Mouse (Mus musculus): ENCODE measurements around the gene Zfhx2. TPM values are rescaled to one million over a fixed set of nuclear protein-coding genes. Genes with fewer than 3 reads are reported as not detected.

Gene Zfhx2
- polyA plus RNA-seq, 1 experiment = 7.1 TPM

DNA sequence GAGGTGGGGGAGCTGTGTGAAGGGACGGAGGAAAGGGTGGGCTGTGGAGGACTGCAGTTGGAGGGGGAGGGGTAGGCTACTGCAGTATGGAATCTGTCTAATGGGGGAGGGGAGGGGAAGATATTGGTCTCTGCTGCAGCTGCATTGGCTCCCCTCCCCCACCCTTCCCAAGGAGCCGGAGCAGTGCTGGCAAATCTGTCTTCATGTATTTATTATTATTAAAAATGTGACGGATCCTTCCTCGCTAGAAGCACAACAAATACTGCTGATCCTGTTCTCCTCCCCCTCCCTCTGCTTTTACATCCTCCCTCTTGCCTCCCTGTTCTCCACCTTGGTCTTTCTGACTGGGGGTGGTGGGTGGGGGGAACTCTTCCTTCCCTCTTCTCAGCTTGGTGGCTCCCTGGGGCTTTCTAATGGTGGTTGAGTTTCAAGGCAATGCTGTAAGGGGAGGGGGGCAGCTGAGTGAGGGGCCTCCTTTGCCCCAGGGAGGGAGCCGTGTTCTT is 63.7 kb downstream of the Zfhx2 start:
- Histone ChIP-seq H3K4me3 (ENCODE audit: insufficient read depth, low read length) (no peak overlapping the region), H3K27ac (ENCODE audit: insufficient read depth, low read depth, low read length) (no peak overlapping the region), H3K4me1 (ENCODE audit: control insufficient read depth, insufficient read depth, low read length) (no peaks in the 10 kb centered on the region)
- TF ChIP-seq CTCF (IDR thresholded peaks at IDR 0.05; ENCODE audit: low read depth, low read length) (no peak), POLR2A (IDR thresholded peaks at IDR 0.05; ENCODE audit: borderline replicate concordance, low read depth, low read length) (no peak)

DNA sequence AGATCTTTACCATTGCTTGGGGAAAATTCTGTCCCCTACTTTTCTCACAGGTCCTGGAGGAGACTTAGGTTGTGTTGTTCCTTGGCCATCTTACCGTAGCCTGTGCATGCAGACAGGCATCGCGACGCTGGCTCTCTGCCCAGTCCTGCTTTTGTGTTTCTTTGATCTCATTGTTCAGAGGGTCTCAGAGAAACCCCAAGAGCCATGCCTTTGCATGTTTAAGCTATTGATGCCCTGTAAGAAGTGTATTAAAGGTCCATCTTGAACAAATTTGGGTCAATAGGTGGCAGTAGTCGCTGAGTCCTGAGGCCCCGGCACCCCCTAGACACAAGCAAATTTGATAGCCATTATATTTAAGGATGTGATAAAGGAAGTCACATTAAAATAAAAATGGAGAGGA is 64.5 kb downstream of the Zfhx2 start:
- Histone ChIP-seq H3K27ac (ENCODE audit: insufficient read depth, low read depth, low read length) (no peak overlapping the region), H3K4me1 (ENCODE audit: control insufficient read depth, insufficient read depth, low read length) (no peaks in the 10 kb centered on the region), H3K4me3 (ENCODE audit: insufficient read depth, low read length) (no peak overlapping the region)
- TF ChIP-seq CTCF (IDR thresholded peaks at IDR 0.05; ENCODE audit: low read depth, low read length) (peak; percentile 36; the same call in 1 of the 2 replicates), POLR2A (IDR thresholded peaks at IDR 0.05; ENCODE audit: borderline replicate concordance, low read depth, low read length) (no peak)

DNA sequence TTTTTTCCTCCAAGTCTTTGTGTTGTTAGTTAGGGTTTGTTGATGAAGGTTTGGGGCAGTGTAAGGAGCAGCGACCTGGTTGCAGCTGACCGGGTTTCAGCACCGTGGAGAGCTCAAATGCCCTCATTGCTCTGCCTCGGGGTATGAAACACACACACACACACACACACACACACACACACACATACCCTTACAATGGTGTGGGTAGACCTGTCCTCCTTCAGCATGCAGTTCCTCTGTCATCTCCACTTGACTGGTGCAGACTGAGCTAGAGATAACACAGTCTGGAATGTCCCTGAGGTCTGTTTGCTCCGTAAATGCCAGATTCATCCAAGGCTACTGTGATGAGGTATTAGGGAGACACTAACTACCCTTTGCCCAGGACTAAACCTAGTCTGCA is 64.9 kb downstream of the Zfhx2 start:
- Histone ChIP-seq H3K27ac (ENCODE audit: insufficient read depth, low read depth, low read length) (no peak overlapping the region), H3K4me3 (ENCODE audit: insufficient read depth, low read length) (no peak overlapping the region), H3K4me1 (ENCODE audit: control insufficient read depth, insufficient read depth, low read length) (no peaks in the 10 kb centered on the region)
- TF ChIP-seq CTCF (IDR thresholded peaks at IDR 0.05; ENCODE audit: low read depth, low read length) (no peak), POLR2A (IDR thresholded peaks at IDR 0.05; ENCODE audit: borderline replicate concordance, low read depth, low read length) (no peak)

DNA sequence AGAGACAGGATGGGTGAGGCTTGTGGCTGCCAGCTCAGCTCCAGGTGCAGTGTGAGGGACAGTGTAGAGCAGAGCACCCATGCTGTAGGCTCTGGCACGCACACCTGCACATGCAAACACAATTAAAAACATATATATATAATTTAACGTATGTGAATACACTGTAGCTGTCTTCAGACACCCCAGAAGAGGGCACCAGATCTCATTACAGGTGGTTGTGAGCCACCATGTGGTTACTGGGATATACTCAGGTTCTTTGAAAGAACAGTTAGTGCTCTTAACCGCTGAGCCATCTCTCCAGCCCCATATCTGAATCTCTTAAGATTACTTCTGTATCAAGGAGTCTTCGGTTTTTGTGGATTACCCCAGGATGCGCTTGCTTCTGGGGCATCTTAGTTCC is 66.6 kb downstream of the Zfhx2 start:
- no peaks in the 10 kb centered on the region for H3K4me1 ChIP-seq (ENCODE audit: control insufficient read depth, insufficient read depth, low read length)
- H3K27ac ChIP-seq (ENCODE audit: insufficient read depth, low read depth, low read length) = no peak overlapping the region
- H3K4me3 ChIP-seq (ENCODE audit: insufficient read depth, low read length) = no peak overlapping the region
- no peak for TF ChIP-seq POLR2A (IDR thresholded peaks at IDR 0.05; ENCODE audit: borderline replicate concordance, low read depth, low read length)
- no peak for TF ChIP-seq CTCF (IDR thresholded peaks at IDR 0.05; ENCODE audit: low read depth, low read length)

DNA sequence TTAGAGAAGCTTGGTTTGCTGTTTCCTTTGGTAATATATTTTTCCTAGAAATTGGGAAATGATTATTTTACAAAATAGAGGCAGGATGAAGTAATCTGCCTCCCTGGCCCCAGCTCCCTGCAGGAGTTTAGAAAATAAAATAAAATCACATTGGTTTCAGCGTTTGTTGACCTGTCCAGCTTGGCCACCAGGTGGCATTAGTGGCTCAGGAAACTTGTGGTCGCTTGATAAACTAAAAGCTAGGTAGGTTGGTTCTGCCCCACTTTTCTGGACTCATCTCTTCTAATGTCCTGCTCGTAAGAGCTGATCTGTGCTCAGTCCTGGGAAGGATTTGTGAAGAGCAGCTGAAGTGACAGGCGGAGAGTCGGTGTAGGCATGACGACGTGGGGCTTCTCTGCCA is 67.9 kb downstream of the Zfhx2 start:
- H3K27ac ChIP-seq (ENCODE audit: insufficient read depth, low read depth, low read length) = no peak overlapping the region

DNA sequence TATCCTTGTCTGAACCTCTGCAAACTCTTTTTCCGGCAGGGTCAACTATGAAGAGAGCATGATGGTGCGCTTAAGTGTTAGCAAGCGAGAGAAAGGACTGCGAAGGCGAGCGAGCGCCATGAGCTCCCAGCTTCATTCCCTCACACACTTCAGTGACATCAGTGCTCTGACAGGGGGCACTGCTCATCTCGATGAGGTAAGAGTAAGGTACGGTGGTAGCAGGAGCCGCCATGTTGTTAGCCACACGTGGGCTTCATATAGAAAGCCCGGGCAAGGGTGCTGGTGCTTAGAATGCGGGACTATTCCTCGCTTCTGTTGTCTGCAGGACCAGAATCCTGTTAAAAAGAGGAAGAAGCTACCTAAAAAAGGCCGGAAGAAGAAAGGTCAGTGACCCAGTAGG is 69.1 kb downstream of the Zfhx2 start:
- Histone ChIP-seq H3K4me3 (ENCODE audit: insufficient read depth, low read length) (no peak overlapping the region), H3K27ac (ENCODE audit: insufficient read depth, low read depth, low read length) (no peak overlapping the region), H3K4me1 (ENCODE audit: control insufficient read depth, insufficient read depth, low read length) (no peaks in the 10 kb centered on the region)
- no peak for TF ChIP-seq CTCF (IDR thresholded peaks at IDR 0.05; ENCODE audit: low read depth, low read length)
- no peak for TF ChIP-seq POLR2A (IDR thresholded peaks at IDR 0.05; ENCODE audit: borderline replicate concordance, low read depth, low read length)

More for the DNA sequence above, 67.9 kb downstream of the Zfhx2 start:
- TF ChIP-seq POLR2A (IDR thresholded peaks at IDR 0.05; ENCODE audit: borderline replicate concordance, low read depth, low read length) = no peak
- peak; percentile 63 for TF ChIP-seq CTCF (IDR thresholded peaks at IDR 0.05; ENCODE audit: low read depth, low read length)
- no peaks in the 10 kb centered on the region for H3K4me1 ChIP-seq (ENCODE audit: control insufficient read depth, insufficient read depth, low read length)
- no peak overlapping the region for H3K4me3 ChIP-seq (ENCODE audit: insufficient read depth, low read length)

DNA sequence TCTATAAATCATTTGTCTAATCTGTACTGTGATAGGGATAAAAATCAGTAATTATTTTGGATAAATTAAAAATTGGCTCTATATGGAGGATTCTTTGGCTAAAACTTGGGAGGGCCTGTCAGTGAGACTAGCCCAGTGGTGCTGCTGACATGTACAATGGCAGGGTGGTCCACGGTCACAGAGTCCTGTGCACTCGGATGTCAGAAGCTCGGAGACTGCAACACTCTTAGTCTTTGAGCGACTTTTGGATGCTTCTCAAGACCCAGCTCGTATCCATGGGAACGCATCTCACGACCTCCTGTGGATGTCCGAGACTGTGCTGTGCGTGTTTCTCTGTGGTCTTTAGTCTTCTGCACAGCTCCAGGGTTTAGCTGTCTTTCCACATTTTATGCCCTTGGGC is 71.7 kb downstream of the Zfhx2 start:
- Histone ChIP-seq H3K4me3 (ENCODE audit: insufficient read depth, low read length) (no peak overlapping the region), H3K4me1 (ENCODE audit: control insufficient read depth, insufficient read depth, low read length) (peaks cover 4% of the 10 kb centered on the region), H3K27ac (ENCODE audit: insufficient read depth, low read depth, low read length) (no peak overlapping the region)
- TF ChIP-seq POLR2A (IDR thresholded peaks at IDR 0.05; ENCODE audit: borderline replicate concordance, low read depth, low read length) (no peak), CTCF (IDR thresholded peaks at IDR 0.05; ENCODE audit: low read depth, low read length) (no peak)

DNA sequence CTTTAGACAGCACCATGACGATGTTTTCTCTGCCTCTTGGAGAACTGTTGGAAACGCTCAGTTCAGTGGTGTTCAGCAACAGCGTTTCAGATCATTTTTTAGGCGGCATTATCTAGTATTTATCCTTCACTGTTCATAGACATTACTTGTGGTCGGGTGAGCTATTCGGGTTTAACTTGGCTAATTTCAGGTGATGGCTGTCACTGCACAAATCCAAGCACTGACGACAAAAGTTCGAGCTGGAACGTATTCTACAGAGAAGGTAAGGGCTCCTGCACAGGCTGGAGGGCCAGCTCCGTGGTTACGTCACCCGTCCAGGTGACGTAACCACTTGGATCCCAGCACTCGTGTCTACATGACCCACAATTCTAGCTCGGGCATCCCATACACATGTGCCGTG is 75.2 kb downstream of the Zfhx2 start:
- Histone ChIP-seq H3K4me3 (ENCODE audit: insufficient read depth, low read length) (no peak overlapping the region), H3K4me1 (ENCODE audit: control insufficient read depth, insufficient read depth, low read length) (peaks cover 8% of the 10 kb centered on the region), H3K27ac (ENCODE audit: insufficient read depth, low read depth, low read length) (no peak overlapping the region)
- TF ChIP-seq CTCF (IDR thresholded peaks at IDR 0.05; ENCODE audit: low read depth, low read length) (no peak), POLR2A (IDR thresholded peaks at IDR 0.05; ENCODE audit: borderline replicate concordance, low read depth, low read length) (no peak)

DNA sequence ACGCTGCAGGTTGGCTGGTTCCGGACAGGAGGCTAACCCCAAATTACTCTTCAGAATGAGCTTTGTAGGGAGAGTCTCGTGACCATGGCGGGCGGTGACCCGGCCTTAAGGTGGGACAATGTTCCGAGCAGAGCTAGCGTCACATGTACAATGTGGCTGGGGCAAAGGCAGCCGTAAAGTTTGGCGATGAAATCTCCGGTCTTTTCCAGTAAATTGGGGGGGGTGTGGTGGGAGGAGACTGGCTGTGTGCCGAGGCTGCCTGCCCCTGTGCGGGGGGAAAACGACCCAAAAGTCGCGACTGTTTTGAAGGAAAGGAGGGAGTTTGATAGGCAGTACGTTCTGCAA is 76.4 kb downstream of the Zfhx2 start:
- H3K4me1 ChIP-seq (ENCODE audit: control insufficient read depth, insufficient read depth, low read length) = peaks cover 8% of the 10 kb centered on the region
- peak overlapping the region; percentile 19 for H3K27ac ChIP-seq (ENCODE audit: insufficient read depth, low read depth, low read length)
- H3K4me3 ChIP-seq (ENCODE audit: insufficient read depth, low read length) = peak overlapping the region; percentile 67
- no peak for TF ChIP-seq CTCF (IDR thresholded peaks at IDR 0.05; ENCODE audit: low read depth, low read length)
- no peak for TF ChIP-seq POLR2A (IDR thresholded peaks at IDR 0.05; ENCODE audit: borderline replicate concordance, low read depth, low read length)

DNA sequence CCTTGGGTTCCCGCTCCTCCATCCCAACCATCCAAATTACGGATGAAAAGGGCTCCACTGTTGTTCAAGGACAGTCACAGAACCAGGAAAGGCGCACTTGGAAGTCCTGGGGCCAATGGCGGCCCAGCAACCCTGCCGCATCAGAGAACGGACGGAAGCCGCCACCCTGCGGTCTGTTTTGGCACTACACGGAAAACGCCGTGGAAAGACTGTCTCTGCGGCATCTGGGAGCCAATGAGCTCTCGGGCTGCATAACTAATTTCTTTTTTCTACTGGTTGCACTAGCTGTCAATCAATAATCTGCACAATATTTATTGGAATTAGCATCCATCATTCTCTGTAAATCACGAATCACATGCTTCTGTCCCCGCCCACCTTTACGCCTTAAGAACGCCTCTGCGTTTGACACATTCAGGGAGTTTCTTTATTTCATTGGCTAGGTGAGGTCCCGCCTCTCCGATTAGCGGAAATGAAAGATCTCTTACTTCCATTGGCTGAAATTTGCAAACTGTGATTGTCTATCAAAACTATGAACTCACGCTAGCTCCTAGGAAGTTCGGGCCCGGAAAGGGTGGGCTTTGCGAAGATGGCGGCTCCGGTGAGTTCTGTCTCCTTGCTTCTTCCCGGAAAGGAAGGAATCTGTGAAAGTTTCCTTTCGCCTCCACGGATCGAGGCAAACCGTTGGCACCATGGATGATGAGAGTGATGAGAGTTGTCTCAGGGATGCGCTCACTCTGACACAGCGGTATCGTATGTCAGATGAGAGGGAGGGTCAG is 76.9 kb downstream of the Zfhx2 start, which contains the start of gene Ngdn:
Gene Ngdn (plus strand): TSS at position 464 of the 776 bp plus-strand sequence.
- H3K27ac ChIP-seq (ENCODE audit: insufficient read depth, low read depth, low read length) = peak within 1 kb of the TSS; percentile 48
- peak within 1 kb of the TSS; percentile 67 for H3K4me3 ChIP-seq (ENCODE audit: insufficient read depth, low read length)
- peaks cover 8% of the 10 kb centered on the region for H3K4me1 ChIP-seq (ENCODE audit: control insufficient read depth, insufficient read depth, low read length)
- TF ChIP-seq POLR2A (IDR thresholded peaks at IDR 0.05; ENCODE audit: borderline replicate concordance, low read depth, low read length) (no peak; the same call in 1 of the 2 replicates), CTCF (IDR thresholded peaks at IDR 0.05; ENCODE audit: low read depth, low read length) (0 out of 2 replicates have a peak, but pooled peaks have one; percentile 34)
